Mouse (Mus musculus) limb, embryonic 10.5 days (tissue): ENCODE results near the gene Cd86. TPM values are rescaled to one million over a fixed set of nuclear protein-coding genes. Genes with fewer than 3 reads are reported as not detected.

ENCODE experiments used
- DNase-seq: peaks from one replicate; pipeline ENCODE4 v3.0.0-alpha.2; 2017; ENCODE audit warnings: low spot score
- H3K27ac ChIP-seq: fragments of 300-500 bp; sonication (generic); 2 replicates; pipeline ENCODE4 v1.5.1; 2016; ENCODE audit warnings: mild to moderate bottlenecking
- H3K27me3 ChIP-seq: fragments of 300-500 bp; sonication (generic); 2 replicates; pipeline ENCODE4 v1.6.1; 2016; ENCODE audit warnings: low read depth, mild to moderate bottlenecking; ENCODE audit not compliant: poor library complexity, severe bottlenecking
- H3K36me3 ChIP-seq: fragments of 300-500 bp; sonication (generic); 2 replicates; pipeline ENCODE4 v1.6.1; 2016; ENCODE audit warnings: mild to moderate bottlenecking, moderate library complexity
- H3K4me1 ChIP-seq: fragments of 300-500 bp; sonication (generic); 2 replicates; pipeline ENCODE4 v1.6.1; 2016
- H3K4me3 ChIP-seq: fragments of 300-500 bp; sonication (generic); 2 replicates; pipeline ENCODE4 v1.5.1; 2016; ENCODE audit warnings: mild to moderate bottlenecking, moderate library complexity
- H3K9me3 ChIP-seq: fragments of 300-500 bp; sonication (generic); replicated peaks from 2 replicates; pipeline ENCODE4 v1.6.1; 2016; ENCODE audit warnings: mild to moderate bottlenecking
- WGBS: fragments of 180-500 bp; shearing (Covaris S2); methylation state at CpG from one replicate; pipeline ENCODE4 v1.1.7; 2016; 5-methylcytosine and 5-hydroxymethylcytosine counted together
- polyA plus RNA-seq: library from polyadenylated mRNA; unstranded; fragments of >200 nt; fragmentation: Nextera tagmentation; extraction: Ambion mirVana; gene quantifications from 2 replicates; pipeline ENCODE4 v1.2.1, GENCODE M21; 2016

The Cd86 gene
- polyA plus RNA-seq, 1 experiment from 2014 or later, result 0.55 TPM

- H3K36me3 ChIP-seq, result no peaks in the 10 kb centered on the region
- H3K27me3 ChIP-seq, result peaks cover 34% of the 10 kb centered on the region
- no peak overlapping the region for H3K27ac ChIP-seq
- 91% methylated on average over 6 of the region's 6 CpGs for WGBS
- no peak overlapping the region for H3K4me3 ChIP-seq
- no peaks in the 10 kb centered on the region for H3K9me3 ChIP-seq
- peaks cover 9% of the 10 kb centered on the region for H3K4me1 ChIP-seq
- no peak for DNase-seq
Measured at GRCm38 (mm10) chr16:36559573-36559972, 106.3 kb downstream of the Cd86 start.

GRCm38 (mm10) chr16:36555672-36556165 lies 110.2 kb downstream of the Cd86 start:
- Histone ChIP-seq H3K27me3 (peaks cover 12% of the 10 kb centered on the region), H3K36me3 (no peaks in the 10 kb centered on the region), H3K9me3 (no peaks in the 10 kb centered on the region), H3K4me1 (no peaks in the 10 kb centered on the region), H3K4me3 (no peak overlapping the region), H3K27ac (no peak overlapping the region)
- WGBS, result 74% methylated on average over 10 of the region's 10 CpGs
- no peak for DNase-seq

Other genes starting within 250 kb of the Cd86 start
- not detected in 2 replicates for gene Stfa3, start 210.7 kb downstream of the Cd86 start, polyA plus RNA-seq
- gene Casr, start 103.9 kb downstream of the Cd86 start, polyA plus RNA-seq, result 0.13 and 0.14 TPM in 2 replicates
- 0.36 and 0.71 TPM in 2 replicates for gene Ildr1, start 27.9 kb upstream of the Cd86 start, polyA plus RNA-seq
- 1.8 and 3.8 TPM in 2 replicates for gene Slc15a2, start 118.9 kb upstream of the Cd86 start, polyA plus RNA-seq
- gene Iqcb1, start 162.3 kb upstream of the Cd86 start, polyA plus RNA-seq, result 63.3 and 77.9 TPM in 2 replicates
- 1.1 and 1.7 TPM in 2 replicates for gene Eaf2, start 208.9 kb upstream of the Cd86 start, polyA plus RNA-seq
- 59.4 and 72.0 TPM in 2 replicates for gene Golgb1, start 209.1 kb upstream of the Cd86 start, polyA plus RNA-seq